Mouse (Mus musculus): ENCODE data around the gene Zfp207. TPM values are rescaled to one million over a fixed set of nuclear protein-coding genes. Genes with fewer than 3 reads are reported as not detected.

Gene Zfp207
- polyA plus RNA-seq, 1 experiment: 54.4 TPM

DNA sequence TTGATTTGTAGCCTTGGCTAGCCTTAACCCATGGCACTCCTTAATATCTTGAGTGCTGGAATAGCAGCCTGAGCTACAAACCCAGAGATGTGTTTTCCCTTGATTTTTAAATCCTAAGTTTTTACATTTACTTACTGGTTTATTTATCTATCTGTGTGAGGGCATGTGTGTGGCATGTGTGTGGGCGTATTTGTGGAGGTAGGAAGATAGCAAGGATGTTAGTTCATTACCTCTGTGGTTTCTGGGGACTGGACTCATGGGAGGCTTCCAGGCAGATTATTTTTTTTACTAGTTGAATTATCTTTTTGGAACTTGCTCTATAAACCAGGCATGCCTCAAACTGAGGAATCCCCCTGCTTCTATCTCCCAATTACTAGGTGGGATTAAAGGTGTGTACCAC lies 70.1 kb downstream of the Zfp207 start:
- H3K27ac ChIP-seq (ENCODE audit: insufficient read depth, low read depth, low read length): no peak overlapping the region
- H3K4me1 ChIP-seq (ENCODE audit: control insufficient read depth, insufficient read depth, insufficient read length, low read length): no peaks in the 10 kb centered on the region
- 95% methylated on average over 1 of the region's 1 CpGs for WGBS
- no peak overlapping the region for H3K4me3 ChIP-seq (ENCODE audit: low read depth, low read length)
- TF ChIP-seq CTCF (IDR thresholded peaks at IDR 0.05; ENCODE audit: extremely low read depth, insufficient read length, insufficient replicate concordance, low read depth, low read length) (no peak), POLR2A (IDR thresholded peaks at IDR 0.05; ENCODE audit: low read depth, low read length) (no peak)
- H3K27me3 ChIP-seq (ENCODE audit: control insufficient read depth, insufficient read depth, low read length): no peaks in the 10 kb centered on the region
- peaks cover 35% of the 10 kb centered on the region for H3K36me3 ChIP-seq (ENCODE audit: control insufficient read depth, insufficient read depth, low read length)

Other genes with a start within 250 kb of the Zfp207 start
- gene Tefm, start 241.1 kb upstream of the Zfp207 start, polyA plus RNA-seq (2012; rRNA removed): 0.60 and 1.1 TPM in 2 replicates
- 17.3 and 23.2 TPM in 2 replicates for gene Adap2, start 229.2 kb upstream of the Zfp207 start, polyA plus RNA-seq (2012; rRNA removed)
- 4.3 and 5.9 TPM in 2 replicates for gene Rnf135, start 199.4 kb upstream of the Zfp207 start, polyA plus RNA-seq (2012; rRNA removed)
- gene Rhot1, start 174.3 kb upstream of the Zfp207 start, polyA plus RNA-seq (2012; rRNA removed): 1.8 and 3.0 TPM in 2 replicates
- gene Rhbdl3, start 82.4 kb upstream of the Zfp207 start, polyA plus RNA-seq (2012; rRNA removed): 1.1 and 1.5 TPM in 2 replicates
- gene 5730455P16Rik, start 5.2 kb upstream of the Zfp207 start, polyA plus RNA-seq (2012; rRNA removed): 0.90 and 1.6 TPM in 2 replicates
- 13.1 and 24.9 TPM in 2 replicates for gene Psmd11, start 45.3 kb downstream of the Zfp207 start, polyA plus RNA-seq (2012; rRNA removed)
- gene Cdk5r1, start 93.7 kb downstream of the Zfp207 start, polyA plus RNA-seq (2012; rRNA removed): 0.51 and 1.5 TPM in 2 replicates